Mouse (Mus musculus): ENCODE measurements at regions not wholly inside any gene's neighbourhood (a gene's known extent, or its start where the extent isn't known, plus 50 kb on each side); places are given as distances from the start of the nearest gene placed in this dataset.

DNA sequence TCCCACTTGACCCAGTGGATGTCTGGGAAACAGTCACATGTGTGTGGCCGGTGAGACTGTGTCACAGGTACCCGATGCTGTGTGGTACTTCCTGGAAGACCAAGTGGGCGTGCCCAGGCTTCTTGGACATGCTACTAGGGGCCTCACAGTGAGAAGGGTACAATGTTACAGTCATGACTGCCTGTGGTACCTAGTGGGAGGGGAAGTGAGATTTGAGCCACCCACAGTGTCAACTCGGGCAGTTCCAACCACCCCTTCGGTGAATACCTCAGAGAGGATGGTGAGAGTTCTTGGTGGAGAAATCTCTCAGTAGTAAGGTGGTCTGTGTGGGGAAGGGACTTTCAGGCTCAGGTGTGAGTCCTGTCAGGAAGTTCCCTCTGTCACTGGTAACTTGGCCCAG lies 90.0 kb downstream of the Gadd45g start:
- peaks cover 34% of the 10 kb centered on the region for H3K27me3 ChIP-seq
- no peak overlapping the region for H3K4me3 ChIP-seq (replicated peaks)
- no peak overlapping the region for H3K27ac ChIP-seq
- H3K9ac ChIP-seq = no peak overlapping the region
- no peaks in the 10 kb centered on the region for H3K36me3 ChIP-seq (replicated peaks)
- WGBS = 92% methylated on average over 5 of the region's 5 CpGs
- 0 out of 2 replicates have a peak, but pooled peaks cover 3% of the 10 kb centered on the region for H3K4me1 ChIP-seq
- H3K4me2 ChIP-seq = no peak overlapping the region
- no peaks in the 10 kb centered on the region for H3K9me3 ChIP-seq
- no peak for ATAC-seq (ENCODE audit: low FRiP score)

DNA sequence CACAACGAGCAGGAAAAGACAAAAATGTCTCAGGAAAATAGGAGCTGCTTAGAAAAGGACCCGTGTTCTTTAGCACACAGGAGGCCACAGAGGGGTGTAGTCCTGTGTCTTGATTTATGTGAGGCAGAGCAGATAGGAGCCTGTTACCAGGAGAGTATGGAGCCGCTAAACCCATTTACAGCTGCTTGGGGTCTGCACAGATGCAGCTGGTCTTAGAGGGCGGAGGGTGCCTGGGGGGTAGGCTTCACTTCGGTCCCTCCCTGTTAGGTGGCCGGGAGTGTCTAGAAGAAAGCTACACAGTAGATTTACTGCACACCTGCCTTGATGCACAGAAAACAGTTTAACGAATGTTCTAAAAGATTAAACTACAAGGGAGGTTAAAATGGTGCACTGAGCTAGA lies 91.4 kb downstream of the Gadd45g start:
- ATAC-seq (ENCODE audit: low FRiP score) = no peak
- Histone ChIP-seq H3K9me3 (no peaks in the 10 kb centered on the region), H3K27ac (no peak overlapping the region), H3K4me2 (no peak overlapping the region), H3K4me1 (0 out of 2 replicates have a peak, but pooled peaks cover 3% of the 10 kb centered on the region), H3K36me3 (replicated peaks) (no peaks in the 10 kb centered on the region), H3K4me3 (replicated peaks) (no peak overlapping the region), H3K9ac (no peak overlapping the region), H3K27me3 (peaks cover 22% of the 10 kb centered on the region)
- WGBS = 82% methylated on average over 7 of the region's 7 CpGs

DNA sequence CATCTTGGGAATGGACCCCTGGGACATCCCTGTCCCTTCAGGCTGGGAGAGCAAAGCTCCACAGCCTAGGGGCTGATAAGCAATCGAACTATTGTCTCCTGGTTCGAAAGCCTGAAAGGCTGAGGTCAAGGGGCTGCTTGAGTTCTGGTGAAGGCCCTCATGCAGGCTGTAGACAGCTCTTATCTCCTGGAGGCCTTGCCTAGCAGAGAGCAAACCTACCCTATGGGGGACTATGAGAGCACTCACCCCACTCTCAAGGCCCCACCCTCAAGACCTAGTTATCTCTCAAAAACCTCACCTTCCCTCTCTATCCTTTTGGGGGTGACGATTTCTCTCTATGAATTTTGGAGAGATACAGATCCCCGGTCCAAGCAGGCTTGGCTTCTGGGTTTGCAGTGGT lies 92.8 kb downstream of the Gadd45g start:
- no peak for ATAC-seq (ENCODE audit: low FRiP score)
- WGBS = 92% methylated on average over 4 of the region's 4 CpGs
- no peaks in the 10 kb centered on the region for H3K9me3 ChIP-seq

DNA sequence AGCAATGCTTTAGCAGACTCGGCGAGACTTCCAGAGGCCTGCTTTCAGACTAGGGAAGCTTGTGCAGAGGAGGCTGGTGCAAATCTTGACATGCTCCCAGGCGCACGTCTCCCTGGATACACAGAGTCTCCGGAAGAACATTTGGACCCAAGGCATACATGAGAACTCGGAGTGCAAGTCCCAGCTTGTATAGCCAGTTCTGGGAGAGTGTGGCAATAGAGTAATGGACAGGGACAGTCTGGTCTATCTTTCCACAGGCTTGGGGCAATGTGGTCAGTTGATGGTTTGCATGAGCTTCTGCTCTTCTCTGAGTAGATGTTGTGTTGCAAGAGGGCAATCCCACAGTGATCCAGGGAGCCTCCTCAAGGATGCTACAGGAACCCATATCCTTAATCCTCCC lies 93.2 kb downstream of the Gadd45g start:
- Histone ChIP-seq H3K4me1 (0 out of 2 replicates have a peak, but pooled peaks cover 3% of the 10 kb centered on the region), H3K27ac (no peak overlapping the region), H3K9ac (no peak overlapping the region), H3K27me3 (peaks cover 14% of the 10 kb centered on the region), H3K36me3 (replicated peaks) (no peaks in the 10 kb centered on the region), H3K9me3 (no peaks in the 10 kb centered on the region), H3K4me3 (replicated peaks) (no peak overlapping the region), H3K4me2 (no peak overlapping the region)
- ATAC-seq (ENCODE audit: low FRiP score) = no peak
- WGBS = 92% methylated on average over 6 of the region's 6 CpGs

More for the DNA sequence above, 92.8 kb downstream of the Gadd45g start:
- Histone ChIP-seq H3K4me2 (no peak overlapping the region), H3K27me3 (peaks cover 14% of the 10 kb centered on the region), H3K27ac (no peak overlapping the region), H3K36me3 (replicated peaks) (no peaks in the 10 kb centered on the region), H3K4me3 (replicated peaks) (no peak overlapping the region), H3K9ac (no peak overlapping the region), H3K4me1 (0 out of 2 replicates have a peak, but pooled peaks cover 3% of the 10 kb centered on the region)

DNA sequence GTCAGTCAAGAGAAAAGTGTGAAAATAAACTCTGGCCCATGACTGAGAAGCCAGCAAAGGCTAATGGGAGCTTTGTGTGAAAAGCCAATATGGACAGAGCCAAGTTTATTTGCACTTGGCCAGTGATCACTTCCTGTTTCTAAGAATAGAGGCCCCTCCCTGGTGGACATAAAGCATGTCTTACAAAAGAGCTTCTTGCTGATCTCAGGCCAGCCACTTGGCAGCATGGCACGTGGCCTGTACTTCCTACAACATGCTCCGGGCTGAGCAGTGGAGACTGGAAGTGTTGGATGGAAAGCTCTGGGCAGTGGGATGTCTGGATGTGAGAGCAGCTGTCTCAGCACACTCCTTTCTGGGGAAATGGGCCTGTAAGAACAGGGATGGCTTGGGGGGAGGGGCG lies 99.7 kb downstream of the Gadd45g start:
- H3K4me1 ChIP-seq = no peaks in the 10 kb centered on the region
- H3K36me3 ChIP-seq (replicated peaks) = no peaks in the 10 kb centered on the region
- no peak for ATAC-seq (ENCODE audit: low FRiP score)
- no peak overlapping the region for H3K9ac ChIP-seq
- H3K27me3 ChIP-seq = peaks cover 2% of the 10 kb centered on the region
- 75% methylated on average over 3 of the region's 3 CpGs for WGBS
- no peak overlapping the region for H3K4me2 ChIP-seq
- no peaks in the 10 kb centered on the region for H3K9me3 ChIP-seq
- H3K4me3 ChIP-seq (replicated peaks) = no peak overlapping the region
- H3K27ac ChIP-seq = no peak overlapping the region

DNA sequence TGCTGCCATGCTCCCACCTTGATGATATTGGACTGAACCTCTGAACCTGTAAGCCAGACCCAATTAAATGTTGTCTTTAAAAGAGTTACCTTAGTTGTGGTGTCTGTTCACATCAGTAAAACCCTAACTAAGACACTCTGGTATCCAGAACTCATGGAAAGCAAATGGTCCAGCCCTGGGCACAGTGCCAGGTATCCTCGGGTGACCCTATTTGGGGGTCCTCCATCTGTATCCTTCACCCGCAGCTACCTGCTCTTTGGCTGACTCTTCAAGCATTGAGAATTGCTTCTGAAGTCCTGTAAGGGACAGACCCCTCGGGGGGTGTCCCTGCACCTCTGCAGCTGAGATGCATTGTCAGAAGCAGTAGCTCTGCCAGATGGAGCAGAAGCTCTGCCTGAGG lies 102.4 kb downstream of the Gadd45g start:
- no peak for ATAC-seq (ENCODE audit: low FRiP score)
- WGBS = 87% methylated on average over 3 of the region's 3 CpGs
- Histone ChIP-seq H3K9me3 (no peaks in the 10 kb centered on the region), H3K27ac (no peak overlapping the region), H3K36me3 (replicated peaks) (no peaks in the 10 kb centered on the region), H3K4me2 (no peak overlapping the region), H3K4me1 (no peaks in the 10 kb centered on the region), H3K27me3 (peaks cover 5% of the 10 kb centered on the region; the same call in 1 of the 2 replicates), H3K4me3 (replicated peaks) (no peak overlapping the region), H3K9ac (no peak overlapping the region)

DNA sequence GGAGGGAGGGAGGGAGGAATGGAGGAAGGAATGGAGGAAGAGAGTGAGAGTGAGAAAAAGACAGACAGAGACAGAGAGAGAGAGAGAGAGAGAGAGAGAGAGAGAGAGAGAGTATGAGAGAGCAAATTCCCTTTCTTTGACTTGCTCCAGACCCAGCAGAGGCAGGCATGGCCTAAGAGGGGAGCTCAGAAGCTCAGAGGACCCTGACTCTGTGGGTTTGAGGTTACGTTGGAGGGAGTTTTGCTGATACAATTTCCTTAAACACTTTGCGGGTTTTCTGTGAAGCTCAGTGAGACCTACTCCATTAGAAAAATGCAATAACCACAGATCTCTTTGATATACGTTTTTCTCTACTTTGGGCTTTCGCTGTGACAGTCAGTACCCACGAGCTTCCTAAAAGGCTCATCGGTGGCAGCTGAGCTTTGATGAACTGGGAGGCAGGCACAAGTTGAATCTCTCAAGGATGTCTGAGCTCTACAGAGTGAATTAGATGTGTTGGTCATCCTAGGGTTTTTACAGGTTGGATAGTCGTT lies 105.1 kb downstream of the Gadd45g start:
- WGBS = 91% methylated on average over 7 of the region's 7 CpGs
- Histone ChIP-seq H3K4me2 (no peak overlapping the region), H3K9ac (no peak overlapping the region), H3K4me3 (replicated peaks) (no peak overlapping the region), H3K27ac (no peak overlapping the region), H3K27me3 (0 out of 2 replicates have a peak, but pooled peaks cover 6% of the 10 kb centered on the region), H3K9me3 (no peaks in the 10 kb centered on the region), H3K4me1 (no peaks in the 10 kb centered on the region), H3K36me3 (replicated peaks) (no peaks in the 10 kb centered on the region)
- no peak for ATAC-seq (ENCODE audit: low FRiP score)

DNA sequence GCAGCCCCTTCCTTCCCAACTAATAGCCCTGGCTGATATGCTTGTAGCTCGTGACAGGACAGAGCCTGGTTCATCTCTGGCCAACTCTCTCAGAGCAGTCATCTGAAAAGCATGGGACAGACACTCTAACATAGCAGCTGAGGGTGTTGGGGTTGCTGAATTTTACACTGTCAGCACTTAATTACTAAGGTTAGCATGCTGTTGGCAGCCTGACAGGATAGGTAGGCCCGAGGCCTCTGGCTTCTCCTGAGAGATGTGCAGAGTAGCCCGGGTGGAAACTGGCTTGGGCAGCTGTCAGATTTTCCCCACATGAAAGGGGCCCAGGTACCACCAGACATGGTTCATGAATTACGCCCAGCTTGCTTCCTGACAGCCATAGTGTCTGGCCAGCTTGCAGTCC lies 106.6 kb downstream of the Gadd45g start:
- Histone ChIP-seq H3K27me3 (0 out of 2 replicates have a peak, but pooled peaks cover 6% of the 10 kb centered on the region), H3K9me3 (no peaks in the 10 kb centered on the region), H3K36me3 (replicated peaks) (no peaks in the 10 kb centered on the region), H3K27ac (no peak overlapping the region), H3K4me2 (no peak overlapping the region), H3K4me3 (replicated peaks) (no peak overlapping the region), H3K4me1 (no peaks in the 10 kb centered on the region), H3K9ac (no peak overlapping the region)
- 80% methylated on average over 4 of the region's 4 CpGs for WGBS
- ATAC-seq (ENCODE audit: low FRiP score) = no peak

DNA sequence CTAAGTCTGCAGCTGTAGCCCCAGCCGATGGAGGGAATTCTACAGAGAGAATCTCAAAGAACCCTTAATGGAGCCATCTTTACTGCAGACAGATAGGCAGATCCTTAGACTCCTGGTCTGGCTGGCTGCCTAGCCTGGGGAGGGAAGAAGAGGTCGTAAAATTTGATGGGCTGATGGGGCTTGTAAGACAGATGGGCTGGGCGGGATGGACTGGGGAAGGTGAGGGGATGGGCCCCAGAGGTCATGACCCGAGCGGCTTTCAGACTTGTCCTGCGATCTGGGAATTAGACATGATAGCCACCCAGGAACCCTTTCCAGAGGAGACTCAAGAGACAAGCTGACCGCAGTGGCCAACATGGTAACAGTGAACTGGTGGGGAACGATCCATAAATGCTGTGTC lies 107.1 kb downstream of the Gadd45g start:
- Histone ChIP-seq H3K36me3 (replicated peaks) (no peaks in the 10 kb centered on the region), H3K27ac (no peak overlapping the region), H3K27me3 (0 out of 2 replicates have a peak, but pooled peaks cover 6% of the 10 kb centered on the region), H3K9ac (no peak overlapping the region), H3K4me3 (replicated peaks) (no peak overlapping the region), H3K9me3 (no peaks in the 10 kb centered on the region), H3K4me2 (no peak overlapping the region), H3K4me1 (no peaks in the 10 kb centered on the region)
- WGBS = 83% methylated on average over 8 of the region's 8 CpGs
- no peak for ATAC-seq (ENCODE audit: low FRiP score)

DNA sequence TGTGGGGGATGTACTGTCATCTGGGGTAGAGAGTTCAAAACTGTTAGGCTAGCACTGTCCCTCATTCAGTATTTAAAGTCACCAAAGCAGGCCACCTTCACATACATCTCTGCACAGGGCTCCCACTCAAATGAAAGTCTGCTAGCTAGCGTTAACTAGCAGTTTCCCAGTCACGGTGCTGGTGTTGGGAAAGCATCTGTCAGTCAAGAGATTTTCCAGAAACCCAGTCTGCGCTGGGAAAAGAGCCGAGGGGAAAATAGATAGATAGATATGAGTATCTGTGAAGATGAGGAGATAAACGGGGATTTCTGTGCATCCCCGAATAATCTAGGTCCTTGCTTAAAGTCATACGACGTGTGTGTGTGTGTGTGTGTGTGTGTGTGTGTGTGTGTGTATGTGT lies 110.6 kb downstream of the Gadd45g start:
- no peak overlapping the region for H3K4me2 ChIP-seq
- WGBS = 86% methylated on average over 8 of the region's 8 CpGs

DNA sequence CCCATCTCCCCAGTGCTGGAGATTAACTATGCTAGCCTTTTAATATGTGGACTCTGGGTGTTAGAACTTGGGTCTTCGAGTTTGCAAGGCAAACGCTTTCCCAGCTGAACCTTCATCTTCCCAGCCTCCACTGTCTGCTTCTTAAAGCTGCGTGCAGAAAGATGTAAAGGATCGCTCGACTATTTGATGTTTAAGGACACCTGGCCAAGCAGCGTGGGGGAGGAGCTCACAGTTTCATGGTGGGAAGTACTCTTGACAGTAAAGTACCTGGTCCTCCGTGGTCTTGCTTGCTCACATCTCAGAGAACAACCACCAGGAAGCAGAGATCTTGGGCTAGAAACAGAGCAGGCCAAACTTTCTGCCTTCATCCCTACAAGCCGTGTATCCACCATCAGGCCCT lies 113.1 kb downstream of the Gadd45g start:
- H3K4me2 ChIP-seq = no peak overlapping the region
- no peaks in the 10 kb centered on the region for H3K27me3 ChIP-seq
- no peaks in the 10 kb centered on the region for H3K36me3 ChIP-seq (replicated peaks)
- 86% methylated on average over 8 of the region's 8 CpGs for WGBS
- H3K9ac ChIP-seq = no peak overlapping the region
- H3K4me3 ChIP-seq (replicated peaks) = no peak overlapping the region
- no peaks in the 10 kb centered on the region for H3K9me3 ChIP-seq
- no peak for ATAC-seq (ENCODE audit: low FRiP score)
- H3K27ac ChIP-seq = no peak overlapping the region
- H3K4me1 ChIP-seq = peaks cover 4% of the 10 kb centered on the region; the same call in 1 of the 2 replicates

More for the DNA sequence above, 110.6 kb downstream of the Gadd45g start:
- Histone ChIP-seq H3K9ac (no peak overlapping the region), H3K4me1 (no peaks in the 10 kb centered on the region), H3K27me3 (0 out of 2 replicates have a peak, but pooled peaks cover 2% of the 10 kb centered on the region), H3K4me3 (replicated peaks) (no peak overlapping the region), H3K36me3 (replicated peaks) (no peaks in the 10 kb centered on the region), H3K27ac (no peak overlapping the region), H3K9me3 (no peaks in the 10 kb centered on the region)
- no peak for ATAC-seq (ENCODE audit: low FRiP score)

DNA sequence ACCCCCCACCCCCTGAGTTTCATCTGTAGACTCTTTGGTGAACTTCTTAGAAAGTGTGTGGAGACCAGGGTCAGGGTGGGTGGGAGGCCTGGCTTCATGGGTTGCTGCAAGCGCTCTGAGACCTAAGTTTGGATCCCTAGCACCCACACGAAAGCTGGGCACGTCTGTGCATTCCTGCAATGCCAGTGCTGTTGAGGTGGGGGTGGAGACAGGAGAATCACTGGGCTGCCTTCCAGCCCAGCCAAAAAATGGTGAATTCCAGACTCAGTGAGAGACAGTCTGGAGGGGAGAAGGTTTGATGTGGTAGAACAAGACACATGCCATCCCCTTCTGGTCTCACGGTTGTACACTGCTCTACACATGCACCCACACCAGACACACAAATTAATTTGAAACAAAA lies 113.8 kb downstream of the Gadd45g start:
- WGBS = 80% methylated on average over 4 of the region's 4 CpGs
- H3K36me3 ChIP-seq (replicated peaks) = no peaks in the 10 kb centered on the region
- no peak overlapping the region for H3K27ac ChIP-seq
- H3K27me3 ChIP-seq = no peaks in the 10 kb centered on the region
- no peak overlapping the region for H3K4me3 ChIP-seq (replicated peaks)
- ATAC-seq (ENCODE audit: low FRiP score) = no peak
- peaks cover 5% of the 10 kb centered on the region; the same call in 1 of the 2 replicates for H3K4me1 ChIP-seq
- no peak overlapping the region for H3K9ac ChIP-seq
- no peak overlapping the region for H3K4me2 ChIP-seq
- H3K9me3 ChIP-seq = no peaks in the 10 kb centered on the region

DNA sequence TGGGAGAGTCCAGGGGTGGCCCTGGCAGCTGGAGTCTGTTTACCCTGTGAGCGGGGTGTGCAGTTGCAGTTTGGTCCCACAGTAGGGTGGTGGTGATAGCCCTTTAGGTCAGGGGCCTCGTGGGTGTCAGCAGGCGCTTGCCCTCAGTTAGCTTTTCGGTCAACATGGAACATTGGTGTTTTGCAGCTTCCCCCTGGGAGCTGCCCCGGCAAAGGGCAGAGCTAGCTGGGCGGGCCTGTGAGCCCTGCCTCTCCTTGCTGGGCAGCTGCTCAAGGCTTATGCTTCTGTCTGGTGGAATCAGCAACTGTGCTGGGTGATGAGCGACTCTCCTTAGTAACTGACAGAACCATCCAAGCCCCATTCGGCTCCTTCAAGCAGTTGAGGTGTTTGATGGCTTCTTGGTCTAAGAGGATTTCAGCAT lies 115.7 kb downstream of the Gadd45g start:
- H3K27ac ChIP-seq = no peak overlapping the region

More for the DNA sequence above, 115.7 kb downstream of the Gadd45g start:
- no peaks in the 10 kb centered on the region for H3K36me3 ChIP-seq (replicated peaks)
- H3K9ac ChIP-seq = no peak overlapping the region
- peaks cover 5% of the 10 kb centered on the region; the same call in 1 of the 2 replicates for H3K4me1 ChIP-seq
- WGBS = 81% methylated on average over 8 of the region's 8 CpGs
- no peaks in the 10 kb centered on the region for H3K9me3 ChIP-seq
- no peak overlapping the region for H3K4me2 ChIP-seq
- H3K27me3 ChIP-seq = no peaks in the 10 kb centered on the region
- no peak overlapping the region for H3K4me3 ChIP-seq (replicated peaks)
- ATAC-seq (ENCODE audit: low FRiP score) = no peak
